In the genomic region with DNA sequence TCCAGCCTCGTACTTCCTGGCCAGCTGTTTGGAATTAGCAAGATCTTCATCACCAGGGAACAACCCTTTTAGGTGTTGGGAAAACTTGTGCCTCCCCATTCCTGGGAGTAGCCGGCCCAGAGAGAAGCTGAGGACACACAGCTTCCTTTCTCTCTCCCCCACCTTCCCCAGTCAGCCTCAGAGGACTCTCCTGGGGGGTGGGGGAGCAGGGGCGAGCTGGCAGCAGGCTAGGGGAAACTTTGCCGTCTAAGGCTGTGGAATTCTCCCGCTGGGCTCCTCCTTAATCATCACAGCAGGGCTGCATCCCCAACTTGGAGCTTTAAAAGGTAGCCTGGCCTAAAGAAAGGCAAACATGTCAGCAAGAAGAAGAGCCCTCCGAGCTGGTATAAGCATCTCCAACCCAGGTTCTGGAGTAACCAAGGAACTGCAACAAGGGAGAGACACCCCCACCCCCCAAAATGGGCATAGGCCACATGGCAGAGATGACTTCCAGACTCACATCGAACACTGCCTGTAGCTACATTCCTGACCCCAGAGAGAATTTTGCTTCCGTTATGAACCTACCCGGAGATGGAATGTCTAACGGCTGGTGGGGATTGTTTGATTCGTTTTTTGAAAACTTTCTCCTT, we compare ENCODE assay signal across 9 mouse cellular contexts. TPM values are rescaled to one million over a fixed set of nuclear protein-coding genes. Genes with fewer than 3 reads are reported as not detected.
DNase-seq lines count a peak whose midpoint lies in the region; ATAC-seq and TF ChIP-seq lines count a peak whose summit lies in the region.
"Had no signal": no experiment of that assay in that cellular context is flagged by ENCODE, and none has a peak within 500 bp of the region (broad histone marks: within the 10 kb centered on the region; RNA-seq: fewer than 3 reads in every experiment).

No protein-coding gene starts in this region.

- TF ChIP-seq CTCF in heart, adult 2 months (IDR thresholded peaks at IDR 0.05), result no peak

- DNase-seq in heart, adult 2 months, result peak in 1 of 2 experiments; percentile 12
- DNase-seq in heart, postnatal 14 days, result no peak
- DNase-seq in midbrain, embryonic 14.5 days, result no peak
- DNase-seq in yolk sac, embryonic 10.5 days (ENCODE audit: low spot score), result peak; percentile 42
- DNase-seq in cerebellum, postnatal 36 days, result no peak
- DNase-seq in left cerebral cortex, adult 11 months (ENCODE audit: low spot score), result no peak
- DNase-seq: cerebellum, adult 11-12 months had no signal

- H3K79me2 ChIP-seq in heart, adult 2 months (replicated peaks; ENCODE audit: control insufficient read depth, insufficient read depth, low read length), result no peaks in the 10 kb centered on the region

- no peak for TF ChIP-seq POLR2A in heart, adult 2 months (IDR thresholded peaks at IDR 0.05; ENCODE audit: insufficient read depth, low read depth, low read length)

- no peaks in the 10 kb centered on the region for H3K27me3 ChIP-seq in heart, adult 2 months (ENCODE audit: control insufficient read depth, insufficient read depth, low read length)
- H3K27me3 ChIP-seq in midbrain, embryonic 15.5 days (replicated peaks), result no peaks in the 10 kb centered on the region
- H3K27me3 ChIP-seq in midbrain, embryonic 14.5 days (ENCODE audit: control insufficient read depth, insufficient read depth, low read length), result no peaks in the 10 kb centered on the region
- H3K27me3 ChIP-seq in intestine, embryonic 15.5 days (replicated peaks), result no peaks in the 10 kb centered on the region

- H3K9ac ChIP-seq in heart, adult 2 months (ENCODE audit: low read depth, low read length), result no peak overlapping the region
- H3K9ac ChIP-seq in midbrain, embryonic 15.5 days, result no peak overlapping the region
- H3K9ac ChIP-seq in midbrain, embryonic 14.5 days (replicated peaks; ENCODE audit: low read length), result no peak overlapping the region
- H3K9ac ChIP-seq in intestine, embryonic 15.5 days, result no peak overlapping the region

- intact Hi-C loops in heart, adult 2 months (cut with DNase I), result no loop called here
- intact Hi-C loops in heart, postnatal 14 days (cut with DNase I), result no loop called here

- H3K36me3 ChIP-seq in heart, adult 2 months (ENCODE audit: control insufficient read depth, insufficient read depth, low read length), result no peaks in the 10 kb centered on the region; the same call in 1 of the 2 replicates
- no peaks in the 10 kb centered on the region for H3K36me3 ChIP-seq in midbrain, embryonic 15.5 days (replicated peaks)
- no peaks in the 10 kb centered on the region for H3K36me3 ChIP-seq in midbrain, embryonic 14.5 days (ENCODE audit: control insufficient read depth, insufficient read depth, low read length)
- H3K36me3 ChIP-seq in intestine, embryonic 15.5 days, result no peaks in the 10 kb centered on the region

- peaks cover 9% of the 10 kb centered on the region for H3K4me1 ChIP-seq in heart, adult 2 months (ENCODE audit: control insufficient read depth, insufficient read depth, low read length)
- H3K4me1 ChIP-seq in midbrain, embryonic 15.5 days, result peaks cover 16% of the 10 kb centered on the region
- peaks cover 12% of the 10 kb centered on the region for H3K4me1 ChIP-seq in midbrain, embryonic 14.5 days (ENCODE audit: control insufficient read depth, insufficient read depth, low read length)
- H3K4me1 ChIP-seq in intestine, embryonic 15.5 days (replicated peaks), result peaks cover 30% of the 10 kb centered on the region

- no peak for TF ChIP-seq EP300 in heart, adult 2 months (IDR thresholded peaks at IDR 0.05; ENCODE audit: insufficient read depth, low read depth, low read length)

- no peak overlapping the region for H3K4me2 ChIP-seq in midbrain, embryonic 15.5 days
- H3K4me2 ChIP-seq in midbrain, embryonic 14.5 days (ENCODE audit: low read length), result no peak overlapping the region
- no peak overlapping the region for H3K4me2 ChIP-seq in intestine, embryonic 15.5 days (replicated peaks)

- H3K9me3 ChIP-seq in midbrain, embryonic 15.5 days, result no peaks in the 10 kb centered on the region
- no peaks in the 10 kb centered on the region for H3K9me3 ChIP-seq in midbrain, embryonic 14.5 days (ENCODE audit: control insufficient read depth, low read length)
- no peaks in the 10 kb centered on the region for H3K9me3 ChIP-seq in intestine, embryonic 15.5 days

- no peak for ATAC-seq in midbrain, embryonic 15.5 days (replicated peaks)
- no peak for ATAC-seq in midbrain, embryonic 14.5 days (ENCODE audit: low FRiP score, low TSS enrichment)
- ATAC-seq in intestine, embryonic 15.5 days, result peak; percentile 65

- 39% methylated on average over 11 of the region's 11 CpGs for WGBS in heart, adult 2 months
- 18% methylated on average over 11 of the region's 11 CpGs for WGBS in midbrain, embryonic 15.5 days
- WGBS in midbrain, embryonic 14.5 days, result 20% methylated on average over 11 of the region's 11 CpGs
- 23% methylated on average over 11 of the region's 11 CpGs for WGBS in intestine, embryonic 15.5 days

- H3K27ac ChIP-seq in heart, adult 2 months, result peak overlapping the region; percentile 41
- 0 out of 2 replicates have a peak overlapping the region, but pooled peaks have one; percentile 9 for H3K27ac ChIP-seq in midbrain, embryonic 15.5 days
- no peak overlapping the region for H3K27ac ChIP-seq in midbrain, embryonic 14.5 days (replicated peaks; ENCODE audit: low read depth, low read length)
- H3K27ac ChIP-seq in intestine, embryonic 15.5 days, result peak overlapping the region; percentile 67

- H3K4me3 ChIP-seq in heart, adult 2 months, result no peak overlapping the region
- H3K4me3 ChIP-seq in midbrain, embryonic 15.5 days, result no peak overlapping the region
- no peak overlapping the region for H3K4me3 ChIP-seq in midbrain, embryonic 14.5 days (replicated peaks; ENCODE audit: low read depth, low read length)
- no peak overlapping the region for H3K4me3 ChIP-seq in intestine, embryonic 15.5 days (replicated peaks)

RNA-seq across cellular contexts. Expression of gene Atp2b4, which starts 33.8 kb away (rescaled TPM):
- total RNA-seq in heart, adult 2 months (2021), result 10 to 100 TPM; 21.3 to 22.3 TPM
- 6.6 and 10.2 TPM in 2 replicates for polyA plus RNA-seq in heart, adult 2 months (2012; rRNA removed)
- total RNA-seq in heart, postnatal 14 days (2021), result 10 to 100 TPM; 29.9 to 32.2 TPM
- polyA plus RNA-seq in midbrain, embryonic 15.5 days (2015; fragmentation: Nextera tagmentation; extraction: Ambion mirVana), result 11.3 and 11.6 TPM in 2 replicates
- 14.1 and 15.6 TPM in 2 replicates for polyA plus RNA-seq in midbrain, embryonic 14.5 days (2014; fragmentation: Nextera tagmentation; extraction: Ambion mirVana)
- 18.2 and 19.9 TPM in 2 replicates for polyA plus RNA-seq in intestine, embryonic 15.5 days (2015; fragmentation: Nextera tagmentation; extraction: Ambion mirVana)
